Mouse (Mus musculus) mammary gland, adult 2 months (tissue): ENCODE measurements around the gene Atp12a. TPM values are rescaled to one million over a fixed set of nuclear protein-coding genes. Genes with fewer than 3 reads are reported as not detected.

ENCODE experiments used
- polyA plus RNA-seq: library from polyadenylated mRNA; depleted of rRNA; stranded (reverse); fragments of >200 nt; gene quantifications from 2 replicates; pipeline ENCODE4 v1.2.3, GENCODE M21; 2012; ENCODE audit warnings: low replicate concordance; rRNA removed

The Atp12a gene
- 0.20 TPM in 1 of 2 replicates, not detected in the other for polyA plus RNA-seq

DNA sequence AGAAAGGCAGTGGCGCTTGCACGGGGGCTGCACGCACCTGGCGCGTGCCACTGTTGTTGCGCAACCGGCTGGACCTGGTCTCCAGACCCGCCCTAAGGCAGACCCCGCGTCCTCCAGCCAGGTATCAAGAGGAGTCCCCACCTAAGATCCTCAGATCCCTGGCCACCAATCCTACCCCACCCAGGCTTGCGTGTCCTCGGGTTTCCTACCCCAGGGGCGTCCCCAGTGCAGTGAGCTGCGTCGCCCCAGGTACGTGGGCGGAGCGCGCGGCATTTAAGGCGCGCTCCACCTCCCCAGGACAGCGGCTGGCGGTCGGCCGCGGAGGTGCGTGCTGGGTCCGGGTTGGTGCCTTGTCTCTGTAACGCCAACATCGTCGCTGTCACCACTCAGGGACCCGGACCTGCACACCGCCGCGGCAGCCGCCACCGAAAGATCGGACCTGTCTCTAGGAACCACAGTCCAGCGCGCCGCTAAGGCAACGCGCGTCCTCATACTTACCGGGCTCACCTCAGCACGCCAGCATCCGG, at the start of gene Atp12a:
Gene Atp12a (plus strand): TSS at position 358 of the 527 bp plus-strand sequence.

DNA sequence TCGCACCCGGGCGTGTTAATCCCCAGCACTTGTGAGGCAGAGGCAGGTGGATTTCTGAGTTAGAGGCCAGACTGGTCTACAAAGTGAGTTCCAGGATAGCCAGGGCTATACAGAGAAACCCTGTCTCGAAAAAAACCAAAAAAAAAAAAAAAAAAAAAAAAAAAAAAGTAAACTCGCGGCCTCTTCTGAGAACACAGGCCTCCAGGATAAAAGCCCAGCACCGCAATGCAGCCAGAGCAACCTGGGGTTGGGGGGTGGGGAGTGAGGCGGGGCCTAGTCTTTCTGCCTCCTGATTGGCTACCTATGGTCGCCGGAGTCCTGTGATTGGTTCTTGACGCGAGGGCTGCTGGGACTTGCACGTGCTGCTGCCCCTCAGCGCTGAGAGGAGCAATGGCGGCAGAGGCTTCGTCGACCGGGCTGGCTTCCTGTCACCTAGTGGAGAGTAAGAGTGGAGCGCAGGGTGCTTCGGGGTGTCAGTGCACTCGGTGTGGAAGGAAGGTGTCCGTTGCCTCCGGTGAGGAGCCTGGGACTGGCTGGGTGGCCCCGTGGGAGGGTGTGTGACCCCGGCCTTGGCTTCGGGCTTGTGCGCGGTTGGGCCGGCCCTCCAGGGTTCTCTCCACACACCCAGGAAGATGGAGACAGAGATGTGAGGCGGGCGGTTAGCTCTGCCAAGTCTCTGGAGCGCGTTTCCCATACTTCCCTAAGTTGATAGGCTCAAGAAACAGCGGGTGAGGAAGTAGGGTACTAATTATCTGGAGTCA, 37.6 kb downstream of the Atp12a start, which contains the start of gene Rnf17:
Gene Rnf17 (plus strand): TSS at position 271 of the 761 bp plus-strand sequence.

Other genes starting within 250 kb of the Atp12a start
- gene Gzme, start 244.4 kb upstream of the Atp12a start, polyA plus RNA-seq = not detected in 2 replicates
- not detected in 2 replicates for gene Gzmd, start 232.5 kb upstream of the Atp12a start, polyA plus RNA-seq
- gene Gzmg, start 205.5 kb upstream of the Atp12a start, polyA plus RNA-seq = not detected in 2 replicates
- gene Gzmn, start 190.5 kb upstream of the Atp12a start, polyA plus RNA-seq = not detected in 2 replicates
- not detected in 2 replicates for gene Gzmf, start 153.7 kb upstream of the Atp12a start, polyA plus RNA-seq
- 0.46 and 1.0 TPM in 2 replicates for gene Gzmc, start 130.4 kb upstream of the Atp12a start, polyA plus RNA-seq
- gene Gzmb, start 102.8 kb upstream of the Atp12a start, polyA plus RNA-seq = 1.1 and 2.3 TPM in 2 replicates
- gene Rnf17, start 37.5 kb downstream of the Atp12a start, polyA plus RNA-seq = not detected in 2 replicates
- gene Cenpj, start 210.4 kb downstream of the Atp12a start, polyA plus RNA-seq = 1.4 and 2.0 TPM in 2 replicates
- gene Parp4, start 210.6 kb downstream of the Atp12a start, polyA plus RNA-seq = 5.2 and 10.1 TPM in 2 replicates